Mouse (Mus musculus): Measurements from ENCODE around the gene Gm11214. TPM values are rescaled to one million over a fixed set of nuclear protein-coding genes. Genes with fewer than 3 reads are reported as not detected.

Gene Gm11214
- not detected in 2 replicates for polyA plus RNA-seq (2012)

DNA sequence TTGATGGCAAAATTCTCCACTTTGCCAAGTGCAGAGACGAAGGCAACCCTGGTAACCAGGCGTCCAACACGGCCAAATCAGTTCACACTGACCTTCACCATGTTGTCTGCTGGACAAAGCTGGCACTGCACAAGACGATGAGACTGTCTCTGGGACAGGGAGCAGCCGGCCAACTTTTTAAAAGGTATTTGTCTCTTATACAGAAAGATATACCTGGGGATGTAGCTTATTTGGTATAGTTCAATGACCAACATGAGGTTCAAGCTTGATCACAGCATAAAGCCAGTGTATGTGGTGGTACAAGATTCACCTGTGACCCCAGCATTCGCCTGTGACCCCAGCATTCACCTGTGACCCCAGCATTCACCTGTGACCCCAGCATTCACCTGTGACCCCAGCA, at the start of gene Gm11214:
Gm11214 (minus strand) TSS at position 101 of the 400 bp plus-strand sequence.
- TF ChIP-seq GATA1 (IDR thresholded peaks at IDR 0.05; ENCODE audit: low read length): no peak

DNA sequence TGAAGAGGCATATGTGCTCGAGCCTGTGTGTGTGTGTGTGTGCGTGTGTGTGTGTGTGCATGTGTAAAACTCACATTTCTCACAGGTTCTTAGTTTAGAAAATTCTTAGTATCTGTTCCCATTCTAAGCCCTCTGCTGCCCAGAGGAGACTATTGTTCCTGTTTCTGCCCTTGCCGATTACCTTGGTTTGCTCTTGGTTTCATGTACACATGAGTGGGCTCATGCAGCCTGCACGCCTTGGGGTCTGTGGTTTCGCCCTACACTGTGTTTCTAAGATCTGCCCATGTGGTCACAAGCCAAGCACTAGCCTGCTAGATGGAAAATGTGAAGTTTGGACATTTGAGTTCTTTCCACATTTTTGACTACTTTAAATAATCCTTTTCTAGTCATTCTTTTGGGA, 48.7 kb upstream of the Gm11214 start:
- no peak for TF ChIP-seq GATA1 (IDR thresholded peaks at IDR 0.05; ENCODE audit: low read length)

DNA sequence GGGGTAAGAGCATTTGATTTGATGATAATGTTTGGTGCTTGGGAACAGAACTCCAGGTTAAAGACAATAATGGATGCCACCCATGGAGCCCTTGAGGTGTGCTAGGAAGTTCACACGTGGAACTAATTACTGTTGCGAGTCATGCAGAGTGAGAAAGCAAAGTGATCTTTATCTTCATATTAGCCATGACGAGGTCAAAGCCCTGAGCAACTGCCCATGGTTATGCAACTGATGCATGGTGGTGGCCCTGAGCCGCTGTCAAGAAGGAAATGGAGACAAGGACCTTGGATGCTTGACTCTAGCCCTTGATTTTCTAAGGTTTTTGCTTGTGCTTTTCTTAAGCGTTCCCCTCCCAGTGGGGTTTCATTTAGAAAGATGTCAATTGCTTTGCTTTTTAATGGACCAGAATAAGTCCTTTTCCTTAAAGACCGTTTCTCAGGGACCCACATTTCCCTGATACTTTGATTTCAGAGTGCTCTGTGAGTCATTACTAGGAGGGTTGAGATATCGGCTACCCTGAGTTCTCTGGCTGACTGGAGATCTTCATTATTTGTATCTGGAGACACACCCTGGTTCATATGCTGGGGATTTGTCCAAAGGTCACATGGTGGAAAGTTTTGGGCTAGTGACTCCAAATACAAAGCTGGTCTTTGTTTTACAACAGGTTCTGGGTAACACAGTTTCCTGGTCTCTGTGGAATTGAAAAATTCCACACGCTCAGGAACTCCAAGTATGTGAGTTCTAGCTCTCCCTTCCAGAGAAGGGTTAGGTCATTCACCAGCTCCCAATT, 47.4 kb upstream of the Gm11214 start:
- TF ChIP-seq GATA1 (IDR thresholded peaks at IDR 0.05; ENCODE audit: low read length): no peak

DNA sequence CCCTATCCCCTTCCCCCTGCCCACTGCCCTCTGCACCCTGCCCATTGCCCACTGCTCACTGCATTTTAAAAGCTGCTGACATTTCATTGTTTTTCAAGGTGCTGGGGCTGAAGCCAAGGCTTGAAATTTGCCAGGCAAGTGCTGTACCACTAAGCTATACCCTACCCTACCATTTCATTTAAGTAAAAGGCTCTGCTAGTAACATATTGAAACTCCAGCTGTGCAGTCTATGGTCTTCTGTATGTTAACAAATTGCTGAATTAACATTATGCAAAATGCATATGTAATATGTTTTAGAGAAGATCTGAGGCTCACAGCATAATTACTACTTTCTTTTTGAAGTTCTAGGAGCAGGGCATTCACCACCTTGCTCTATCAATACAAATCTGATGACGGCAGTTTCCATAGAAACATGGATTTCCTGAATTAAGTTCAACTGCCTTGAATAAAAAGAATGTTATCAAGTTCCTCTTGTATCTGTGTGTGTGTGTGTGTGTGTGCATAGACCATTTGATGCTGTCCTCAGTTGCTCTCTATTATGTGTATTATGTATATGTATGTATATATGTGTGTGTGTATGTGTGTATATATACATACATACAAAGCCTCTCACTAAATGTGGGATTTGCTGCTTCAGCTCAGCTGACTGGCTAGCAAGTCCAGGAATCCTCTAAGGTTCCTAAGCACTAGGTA, 43.2 kb upstream of the Gm11214 start:
- no peak for TF ChIP-seq GATA1 (IDR thresholded peaks at IDR 0.05; ENCODE audit: low read length)

DNA sequence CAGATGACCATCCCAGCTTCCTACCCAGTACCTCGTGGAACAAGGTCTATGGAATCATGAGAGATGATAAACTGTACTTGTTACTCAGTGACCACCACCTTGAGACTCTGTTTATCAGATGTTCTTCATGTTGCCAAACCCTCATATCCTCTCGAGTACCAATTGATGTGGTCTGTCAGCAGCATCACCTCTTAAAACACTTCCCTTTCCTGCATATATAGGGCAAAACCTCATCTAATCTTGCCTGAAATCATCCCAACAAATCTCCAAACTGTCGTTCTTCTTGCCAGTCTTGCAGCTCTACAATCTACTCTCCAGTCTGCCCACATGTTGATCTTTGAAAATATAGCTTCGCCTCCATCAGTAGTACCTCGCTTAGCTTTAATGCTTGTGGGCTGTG, 41.1 kb upstream of the Gm11214 start:
- no peak for TF ChIP-seq GATA1 (IDR thresholded peaks at IDR 0.05; ENCODE audit: low read length)

DNA sequence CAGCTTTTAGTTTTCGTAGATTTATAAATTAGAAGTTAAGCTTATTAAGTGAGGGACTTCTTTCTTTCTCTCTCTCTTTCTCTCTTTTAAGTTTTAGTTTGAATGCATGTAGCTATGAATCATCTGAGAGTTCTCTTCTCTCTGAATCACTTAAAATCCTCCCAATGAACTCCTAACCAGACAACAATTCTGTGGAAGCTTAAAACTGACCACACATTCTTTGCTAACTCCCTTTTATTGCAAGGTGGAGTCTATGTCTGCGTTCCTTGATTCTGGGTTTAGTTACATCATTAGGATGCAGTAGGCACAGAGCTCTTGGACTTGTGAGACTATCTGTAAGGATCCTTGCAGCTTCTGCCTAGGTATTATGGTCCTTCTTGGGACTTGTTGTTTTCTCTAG, 40.5 kb upstream of the Gm11214 start:
- no peak for TF ChIP-seq GATA1 (IDR thresholded peaks at IDR 0.05; ENCODE audit: low read length)

DNA sequence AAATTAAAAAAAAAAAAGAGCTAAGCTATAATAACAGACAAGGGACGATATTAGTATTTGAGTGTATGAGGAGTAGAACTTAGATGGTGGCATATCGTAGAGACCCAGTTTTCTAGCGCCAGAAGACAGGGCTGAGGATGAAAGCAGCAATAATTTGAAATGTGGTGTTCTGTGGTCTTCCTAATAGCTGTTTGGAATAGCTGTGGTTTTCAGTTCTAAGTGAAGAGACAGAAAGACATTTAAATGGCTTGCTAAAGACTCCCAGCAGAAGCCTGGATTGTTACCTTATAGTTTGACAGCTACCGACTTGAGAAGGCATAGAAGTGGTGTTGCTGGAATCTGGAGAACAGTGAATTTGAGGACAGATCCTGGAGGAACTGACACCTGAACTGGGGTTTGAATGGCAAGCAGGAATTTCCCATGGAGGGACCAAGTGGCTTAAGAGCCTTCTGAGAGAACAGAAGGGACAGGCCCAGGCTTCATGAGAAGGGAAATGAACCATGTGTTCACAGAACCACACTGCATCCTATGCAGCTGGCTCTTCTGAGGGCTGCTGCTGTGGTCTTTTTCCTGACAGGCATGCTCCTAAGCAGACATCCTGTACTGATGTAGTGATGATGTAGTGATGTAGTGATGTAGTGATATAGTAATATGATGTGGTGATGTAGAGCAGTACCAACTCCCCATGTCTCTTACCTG, 39.0 kb upstream of the Gm11214 start:
- TF ChIP-seq GATA1 (IDR thresholded peaks at IDR 0.05; ENCODE audit: low read length): no peak

DNA sequence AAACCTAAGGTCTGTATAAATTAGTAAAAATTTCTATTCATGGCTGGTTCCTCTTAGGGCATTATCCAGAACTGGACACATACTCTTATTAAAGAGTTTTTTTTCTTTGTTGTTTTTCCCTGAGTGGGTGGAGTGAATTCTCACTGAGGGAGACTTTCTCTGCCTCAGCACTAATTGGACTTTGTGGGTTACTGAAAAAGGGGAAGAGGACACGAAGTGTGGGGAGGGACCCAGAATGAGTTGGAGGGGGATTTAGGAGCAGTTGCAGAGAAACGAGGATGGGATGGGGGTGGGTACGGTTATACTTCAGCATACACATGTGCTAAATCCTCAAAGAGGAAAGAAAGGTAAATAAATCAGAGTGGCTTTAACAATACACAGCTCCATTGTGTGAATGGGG, 36.6 kb upstream of the Gm11214 start:
- no peak for TF ChIP-seq GATA1 (IDR thresholded peaks at IDR 0.05; ENCODE audit: low read length)

DNA sequence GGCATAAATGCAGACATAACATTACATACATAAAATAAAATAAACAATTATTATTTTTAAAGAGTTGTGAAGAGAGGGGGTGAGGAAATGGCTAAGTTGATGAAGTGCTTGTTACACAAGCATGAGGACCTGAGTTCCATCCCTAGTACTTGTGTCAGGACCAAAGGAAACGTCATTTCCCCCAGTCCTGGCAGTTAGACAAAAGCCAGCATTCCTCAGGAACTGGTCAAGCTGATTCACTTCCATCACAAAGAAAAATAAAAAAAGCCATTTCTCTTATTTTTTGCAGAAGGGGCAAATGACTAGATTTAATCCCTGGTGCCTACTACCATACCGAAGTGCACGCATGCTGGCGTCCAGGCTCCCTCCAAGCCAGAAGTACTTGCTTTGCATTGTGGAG, 33.7 kb upstream of the Gm11214 start:
- TF ChIP-seq GATA1 (IDR thresholded peaks at IDR 0.05; ENCODE audit: low read length): no peak

DNA sequence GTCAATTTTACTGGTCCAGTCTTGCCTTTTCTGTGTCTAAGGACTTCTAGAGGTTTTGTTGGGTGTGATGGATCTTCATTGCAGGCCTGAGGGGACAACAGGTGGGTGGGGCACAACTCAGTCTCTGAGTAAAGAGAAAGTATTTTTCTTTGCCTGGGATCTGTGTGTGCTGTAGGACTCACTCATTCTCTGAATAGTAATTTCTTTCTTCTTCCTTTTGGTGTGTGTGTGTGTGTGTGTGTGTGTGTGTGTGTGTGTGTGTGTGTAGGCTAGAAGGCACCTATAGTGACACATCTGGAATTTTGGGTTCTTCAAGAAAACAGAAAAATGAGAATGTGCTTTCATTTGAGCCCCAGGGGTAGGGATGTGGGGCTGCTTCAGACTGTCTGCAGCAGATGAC, 29.2 kb upstream of the Gm11214 start:
- TF ChIP-seq GATA1 (IDR thresholded peaks at IDR 0.05; ENCODE audit: low read length): no peak

DNA sequence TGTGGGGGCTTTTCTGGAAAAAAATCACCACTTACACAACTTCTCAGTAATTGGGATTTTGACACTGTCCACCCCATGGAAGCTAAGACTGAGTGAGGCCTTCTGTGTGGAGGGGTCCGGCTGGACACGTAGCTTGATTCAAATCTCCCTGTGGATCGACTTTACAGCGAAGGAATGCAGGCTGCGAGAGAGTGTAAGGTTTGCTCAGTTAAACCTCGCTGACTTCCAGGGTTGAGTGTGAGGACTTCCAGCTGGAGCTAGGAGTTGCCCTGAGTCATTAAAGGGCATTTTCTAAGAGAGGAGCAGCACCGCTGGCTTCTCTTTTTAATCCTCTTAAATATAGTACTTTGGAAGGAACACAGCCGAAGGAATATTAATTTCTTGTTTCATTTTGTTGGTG, 24.2 kb upstream of the Gm11214 start:
- no peak for TF ChIP-seq GATA1 (IDR thresholded peaks at IDR 0.05; ENCODE audit: low read length)

DNA sequence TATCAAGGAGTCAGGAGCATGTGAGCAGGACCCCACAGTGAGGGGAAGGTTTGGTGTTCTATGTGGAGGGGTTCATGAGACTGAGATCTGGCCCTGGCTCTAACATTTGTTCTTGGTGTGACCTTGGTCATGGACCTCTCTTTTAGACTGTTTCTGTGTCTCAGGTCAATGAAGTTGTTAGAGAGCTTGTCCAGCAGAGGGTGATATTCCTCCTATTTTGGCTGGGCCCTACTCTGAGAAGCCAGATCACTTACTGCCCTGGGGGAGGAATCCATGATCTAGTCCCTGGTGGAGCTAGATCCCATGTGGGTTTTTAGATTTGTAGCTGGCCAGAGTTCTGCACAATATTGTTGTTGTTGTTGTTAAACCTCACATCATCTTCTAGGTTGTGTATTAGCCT, 23.0 kb upstream of the Gm11214 start:
- no peak for TF ChIP-seq GATA1 (IDR thresholded peaks at IDR 0.05; ENCODE audit: low read length)

DNA sequence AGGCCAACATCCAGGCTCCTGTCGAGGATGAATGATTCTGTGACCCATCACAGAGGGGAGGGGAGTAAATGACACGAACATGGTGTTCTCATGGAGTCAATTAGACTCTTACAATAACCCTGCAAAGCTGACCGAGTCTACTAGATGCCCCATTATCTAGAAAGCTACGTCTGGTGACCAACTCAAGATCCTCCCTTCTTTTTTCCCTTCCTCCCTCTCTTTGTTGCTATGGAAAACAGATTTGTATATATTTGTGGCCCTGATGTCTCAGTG, 22.0 kb upstream of the Gm11214 start:
- no peak for TF ChIP-seq GATA1 (IDR thresholded peaks at IDR 0.05; ENCODE audit: low read length)

DNA sequence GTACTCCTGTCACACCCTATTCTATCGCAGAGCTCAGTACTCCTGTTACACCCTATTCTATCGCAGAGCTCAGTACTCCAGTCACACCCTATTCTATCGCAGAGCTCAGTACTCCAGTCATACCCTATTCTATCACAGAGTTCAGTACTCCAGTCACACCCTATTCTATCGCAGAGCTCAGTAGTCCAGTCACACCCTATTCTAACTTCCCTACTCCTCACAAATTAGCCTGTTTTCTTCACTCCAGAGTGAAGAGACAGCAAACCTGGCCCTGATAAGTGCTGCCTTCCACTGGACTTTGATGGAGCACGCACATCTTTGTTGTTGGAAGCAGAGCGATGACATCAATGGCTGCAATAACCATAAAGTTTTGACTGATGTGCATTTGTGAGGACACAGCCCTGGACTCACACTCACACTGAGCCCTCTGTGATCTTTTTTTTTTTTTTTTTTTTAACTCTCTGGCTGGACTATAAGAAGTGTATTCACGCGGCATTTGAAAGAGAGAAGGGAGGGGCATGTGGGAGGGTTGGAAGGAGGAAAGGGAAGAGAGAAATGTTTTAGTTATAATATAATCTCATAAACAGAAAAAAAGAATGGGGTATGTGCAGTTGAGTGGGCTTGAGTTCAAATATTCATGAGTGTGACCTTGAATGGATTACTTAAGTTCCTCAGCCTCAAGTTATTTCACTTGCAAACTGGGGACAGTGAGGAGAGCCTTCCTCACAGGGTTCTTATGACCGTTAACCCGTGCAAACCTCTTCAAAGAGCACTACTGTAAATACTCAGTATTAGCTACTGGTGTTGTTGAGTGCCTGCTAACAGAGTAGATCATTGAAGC, 21.5 kb upstream of the Gm11214 start:
- TF ChIP-seq GATA1 (IDR thresholded peaks at IDR 0.05; ENCODE audit: low read length): no peak

DNA sequence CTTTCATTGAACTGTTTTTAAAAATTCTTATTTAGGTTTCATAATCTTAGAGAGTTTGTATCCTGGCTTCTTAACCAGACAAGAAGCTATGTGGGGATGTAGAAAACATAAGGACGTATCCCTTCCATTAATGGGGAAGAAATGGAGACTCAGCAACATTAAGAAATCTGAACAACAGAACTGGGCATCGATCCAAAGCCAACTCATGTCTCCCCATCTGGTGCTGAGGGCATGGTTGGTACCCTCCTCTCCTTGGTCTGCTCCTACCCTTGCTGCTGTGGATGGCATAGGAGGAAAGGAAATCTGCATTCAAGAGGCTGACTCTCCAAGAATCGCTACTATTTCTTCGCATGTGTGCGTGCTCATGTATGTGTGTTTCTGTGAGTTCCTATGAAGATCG, 20.5 kb upstream of the Gm11214 start:
- no peak for TF ChIP-seq GATA1 (IDR thresholded peaks at IDR 0.05; ENCODE audit: low read length)

DNA sequence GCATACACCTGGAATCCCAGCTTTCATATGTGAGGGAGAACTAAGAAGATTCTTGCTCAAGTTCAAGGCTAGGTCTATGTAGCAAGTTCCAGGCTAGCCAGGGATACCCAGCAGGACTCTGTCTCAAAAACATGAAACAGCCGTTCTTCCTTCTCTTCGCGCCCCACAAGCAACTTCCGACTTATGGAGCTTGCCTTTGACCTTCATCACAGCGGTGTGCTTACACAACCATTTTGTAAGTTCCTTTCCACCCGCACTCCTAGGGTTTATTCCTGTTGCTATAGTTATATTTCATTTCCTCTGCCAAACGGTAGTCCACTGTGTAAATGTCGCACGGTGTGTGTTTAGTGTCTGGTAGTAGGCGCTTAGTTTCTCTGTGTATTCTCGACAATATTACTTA, 19.9 kb upstream of the Gm11214 start:
- TF ChIP-seq GATA1 (IDR thresholded peaks at IDR 0.05; ENCODE audit: low read length): no peak

All from G1E-ER4 (cell line).